Mouse (Mus musculus): Measurements from ENCODE around the gene Gm10282. TPM values are rescaled to one million over a fixed set of nuclear protein-coding genes. Genes with fewer than 3 reads are reported as not detected.
A peak's percentile ranks its signal among the peaks of the same experiment; 100 is the strongest.

Gene Gm10282
- polyA plus RNA-seq, 1 experiment from 2014 or later: 36.8 TPM

DNA sequence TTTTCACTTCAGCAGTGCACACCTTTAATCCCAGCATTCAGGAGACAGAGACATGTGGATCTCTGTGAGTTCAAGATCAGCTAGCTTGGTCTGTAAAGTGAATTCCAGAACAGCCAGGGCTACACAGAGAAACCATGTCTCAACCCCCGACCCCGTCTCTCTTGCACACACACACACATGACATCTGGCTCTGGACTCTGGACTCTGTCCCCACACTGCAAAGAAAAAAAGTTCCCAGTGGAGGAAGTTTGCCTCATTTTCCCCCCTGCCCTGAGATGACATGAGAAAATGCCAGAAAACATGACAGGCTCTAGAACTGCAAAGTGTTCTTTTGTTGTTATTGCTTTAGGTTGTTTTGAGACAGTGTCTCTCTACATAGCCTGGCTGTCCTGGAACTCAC, 45.2 kb downstream of the Gm10282 start:
- H3K36me3 ChIP-seq (ENCODE audit: control insufficient read depth, insufficient read depth, low read length): no peaks in the 10 kb centered on the region
- ATAC-seq (ENCODE audit: insufficient number of reproducible peaks, low FRiP score, low TSS enrichment, low read depth): no peak
- no peak overlapping the region for H3K9ac ChIP-seq (ENCODE audit: low read length)
- no peak overlapping the region for H3K4me2 ChIP-seq (ENCODE audit: low read depth, severe bottlenecking)
- DNase-seq (ENCODE audit: low spot score): no peak
- no peak overlapping the region for H3K4me3 ChIP-seq (ENCODE audit: low read depth, low read length)
- no peaks in the 10 kb centered on the region; the same call in 1 of the 2 replicates for H3K4me1 ChIP-seq (ENCODE audit: control insufficient read depth, insufficient read depth, low read length)
- WGBS: 74% methylated on average over 2 of the region's 2 CpGs
- no peak overlapping the region for H3K27ac ChIP-seq (replicated peaks; ENCODE audit: low read depth, low read length)
- no peaks in the 10 kb centered on the region for H3K27me3 ChIP-seq (ENCODE audit: control insufficient read depth, insufficient read depth, low read length)
- H3K9me3 ChIP-seq (ENCODE audit: control insufficient read depth, low read length): no peaks in the 10 kb centered on the region

DNA sequence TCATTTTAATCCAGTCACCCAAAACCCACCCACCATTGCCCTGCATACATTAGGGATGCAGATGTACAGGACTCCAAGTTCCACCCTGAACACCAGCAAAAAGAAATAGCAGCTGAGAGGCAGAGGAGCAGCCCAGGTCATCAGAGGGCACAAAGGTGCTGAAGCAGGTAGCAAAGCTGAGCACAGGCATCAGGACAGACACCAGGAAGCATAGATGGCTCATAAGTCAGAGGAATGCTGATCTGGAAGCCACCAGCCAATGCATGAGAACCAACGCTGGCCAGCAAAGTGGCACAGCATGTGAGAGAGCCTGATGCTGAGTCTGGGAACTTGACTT, 47.2 kb downstream of the Gm10282 start:
- Histone ChIP-seq H3K27ac (replicated peaks; ENCODE audit: low read depth, low read length) (no peak overlapping the region), H3K4me1 (ENCODE audit: control insufficient read depth, insufficient read depth, low read length) (no peaks in the 10 kb centered on the region; the same call in 1 of the 2 replicates), H3K4me2 (ENCODE audit: low read depth, severe bottlenecking) (no peak overlapping the region), H3K27me3 (ENCODE audit: control insufficient read depth, insufficient read depth, low read length) (no peaks in the 10 kb centered on the region), H3K36me3 (ENCODE audit: control insufficient read depth, insufficient read depth, low read length) (no peaks in the 10 kb centered on the region; the same call in 1 of the 2 replicates), H3K4me3 (ENCODE audit: low read depth, low read length) (no peak overlapping the region), H3K9ac (ENCODE audit: low read length) (no peak overlapping the region), H3K9me3 (ENCODE audit: control insufficient read depth, low read length) (no peaks in the 10 kb centered on the region)
- DNase-seq (ENCODE audit: low spot score) (no peak), ATAC-seq (ENCODE audit: insufficient number of reproducible peaks, low FRiP score, low TSS enrichment, low read depth) (no peak)
- 100% methylated on average over 1 of the region's 1 CpGs for WGBS

GRCm38 (mm10) chr8:72257171-72257901, 47.7 kb downstream of the Gm10282 start:
- Histone ChIP-seq H3K4me2 (ENCODE audit: low read depth, severe bottlenecking) (no peak overlapping the region), H3K4me1 (ENCODE audit: control insufficient read depth, insufficient read depth, low read length) (no peaks in the 10 kb centered on the region; the same call in 1 of the 2 replicates), H3K27ac (replicated peaks; ENCODE audit: low read depth, low read length) (no peak overlapping the region), H3K4me3 (ENCODE audit: low read depth, low read length) (no peak overlapping the region), H3K9me3 (ENCODE audit: control insufficient read depth, low read length) (no peaks in the 10 kb centered on the region), H3K9ac (ENCODE audit: low read length) (no peak overlapping the region), H3K27me3 (ENCODE audit: control insufficient read depth, insufficient read depth, low read length) (no peaks in the 10 kb centered on the region), H3K36me3 (ENCODE audit: control insufficient read depth, insufficient read depth, low read length) (peaks cover 5% of the 10 kb centered on the region; the same call in 1 of the 2 replicates)
- DNase-seq (ENCODE audit: low spot score) (peak; percentile 65), ATAC-seq (ENCODE audit: insufficient number of reproducible peaks, low FRiP score, low TSS enrichment, low read depth) (no peak)
- WGBS: 52% methylated on average over 7 of the region's 7 CpGs

Other genes with a start within 250 kb of the Gm10282 start
- gene Olfr373, start 222.1 kb downstream of the Gm10282 start, polyA plus RNA-seq (2014; fragmentation: Nextera tagmentation; extraction: Ambion mirVana): 0.04 TPM in 1 of 2 replicates, not detected in the other
- not detected in 2 replicates for gene Olfr374, start 198.2 kb downstream of the Gm10282 start, polyA plus RNA-seq (2014; fragmentation: Nextera tagmentation; extraction: Ambion mirVana)
- 789 and 800 TPM in 2 replicates for gene Tpm4, start 170.3 kb downstream of the Gm10282 start, polyA plus RNA-seq (2014; fragmentation: Nextera tagmentation; extraction: Ambion mirVana)
- 98.8 and 123 TPM in 2 replicates for gene Rab8a, start 144.1 kb downstream of the Gm10282 start, polyA plus RNA-seq (2014; fragmentation: Nextera tagmentation; extraction: Ambion mirVana)
- 0.20 TPM in 1 of 2 replicates, not detected in the other for gene Hsh2d, start 115.6 kb downstream of the Gm10282 start, polyA plus RNA-seq (2014; fragmentation: Nextera tagmentation; extraction: Ambion mirVana)
- not detected in 2 replicates for gene Cib3, start 92.4 kb downstream of the Gm10282 start, polyA plus RNA-seq (2014; fragmentation: Nextera tagmentation; extraction: Ambion mirVana)
- not detected in 2 replicates for gene Gm11034, start 91.6 kb downstream of the Gm10282 start, polyA plus RNA-seq (2014; fragmentation: Nextera tagmentation; extraction: Ambion mirVana)
- gene Fam32a, start 85.5 kb downstream of the Gm10282 start, polyA plus RNA-seq (2014; fragmentation: Nextera tagmentation; extraction: Ambion mirVana): 66.1 and 69.3 TPM in 2 replicates
- gene Ap1m1, start 65.2 kb downstream of the Gm10282 start, polyA plus RNA-seq (2014; fragmentation: Nextera tagmentation; extraction: Ambion mirVana): 117 and 118 TPM in 2 replicates
- gene Klf2, start 13.8 kb upstream of the Gm10282 start, polyA plus RNA-seq (2014; fragmentation: Nextera tagmentation; extraction: Ambion mirVana): 3.1 and 4.2 TPM in 2 replicates
- 82.2 and 83.7 TPM in 2 replicates for gene Eps15l1, start 116.2 kb upstream of the Gm10282 start, polyA plus RNA-seq (2014; fragmentation: Nextera tagmentation; extraction: Ambion mirVana)
- 0.79 and 1.5 TPM in 2 replicates for gene Calr3, start 138.6 kb upstream of the Gm10282 start, polyA plus RNA-seq (2014; fragmentation: Nextera tagmentation; extraction: Ambion mirVana)
- gene 1700030K09Rik, start 138.6 kb upstream of the Gm10282 start, polyA plus RNA-seq (2014; fragmentation: Nextera tagmentation; extraction: Ambion mirVana): 13.5 and 14.8 TPM in 2 replicates
- gene Cherp, start 170.0 kb upstream of the Gm10282 start, polyA plus RNA-seq (2014; fragmentation: Nextera tagmentation; extraction: Ambion mirVana): 75.7 and 91.6 TPM in 2 replicates
- 16.9 and 19.2 TPM in 2 replicates for gene Slc35e1, start 187.4 kb upstream of the Gm10282 start, polyA plus RNA-seq (2014; fragmentation: Nextera tagmentation; extraction: Ambion mirVana)
- gene Med26, start 243.0 kb upstream of the Gm10282 start, polyA plus RNA-seq (2014; fragmentation: Nextera tagmentation; extraction: Ambion mirVana): 14.8 and 16.3 TPM in 2 replicates